Mouse (Mus musculus) megakaryocyte progenitor cell, adult 5-6 weeks (primary cell): Measurements from ENCODE around the gene Hmcn1. TPM values are rescaled to one million over a fixed set of nuclear protein-coding genes. Genes with fewer than 3 reads are reported as not detected.

ENCODE experiments used
- ATAC-seq: replicated peaks from 2 replicates; pipeline ENCODE4 v1.8.0; 2016; ENCODE audit warnings: mild to moderate bottlenecking, moderate TSS enrichment, inconsistent platforms; ENCODE audit not compliant: poor library complexity
- total RNA-seq, 2 experiments: library from RNA; stranded (forward) in 1 of 2; stranded (reverse) in 1 of 2; fragments of 157-497, 149-512 nt in 1 of 2; fragments of 200-1000 nt in 1 of 2; gene quantifications; 2 replicates each; pipeline versions ENCODE4 v1.2.3 to v1.2.4; 2015 to 2017

Gene Hmcn1
- total RNA-seq, 2 experiments from 2014 or later: 0.02 TPM; not detected in 1

- no peak for ATAC-seq
These were observed 1.4 kb upstream of the Hmcn1 start for GRCm38 (mm10) chr1:150994612-150995011.

- ATAC-seq: peak; percentile 2; the same call in 1 of the 2 replicates
These were observed 499 bp downstream of the Hmcn1 start for GRCm38 (mm10) chr1:150992711-150993161.

GRCm38 (mm10) chr1:150991745-150992554 is 1.3 kb downstream of the Hmcn1 start:
- ATAC-seq: peak; percentile 53

GRCm38 (mm10) chr1:150984888-150985287 is 8.3 kb downstream of the Hmcn1 start:
- no peak for ATAC-seq

GRCm38 (mm10) chr1:150984092-150984503 is 9.1 kb downstream of the Hmcn1 start:
- ATAC-seq: no peak

- no peak for ATAC-seq
These were observed 14.6 kb downstream of the Hmcn1 start for GRCm38 (mm10) chr1:150978651-150979050.

- ATAC-seq: no peak
These were observed 17.0 kb downstream of the Hmcn1 start for GRCm38 (mm10) chr1:150976263-150976662.

- ATAC-seq: no peak
These were observed 33.7 kb downstream of the Hmcn1 start for GRCm38 (mm10) chr1:150959486-150960074.

- no peak for ATAC-seq
These were observed 42.2 kb downstream of the Hmcn1 start for GRCm38 (mm10) chr1:150951004-150951403.

GRCm38 (mm10) chr1:150950046-150950445 is 43.2 kb downstream of the Hmcn1 start:
- ATAC-seq: no peak

- ATAC-seq: no peak
These were observed 44.3 kb downstream of the Hmcn1 start for GRCm38 (mm10) chr1:150948911-150949310.

- no peak for ATAC-seq
These were observed 49.6 kb downstream of the Hmcn1 start for GRCm38 (mm10) chr1:150943601-150944000.

- ATAC-seq: no peak
These were observed 51.1 kb downstream of the Hmcn1 start for GRCm38 (mm10) chr1:150942143-150942542.

GRCm38 (mm10) chr1:150936821-150937220 is 56.4 kb downstream of the Hmcn1 start:
- no peak for ATAC-seq

GRCm38 (mm10) chr1:150933616-150934015 is 59.6 kb downstream of the Hmcn1 start:
- ATAC-seq: no peak

- no peak for ATAC-seq
These were observed 72.4 kb downstream of the Hmcn1 start for GRCm38 (mm10) chr1:150920860-150921259.

- peak; percentile 85 for ATAC-seq
These were observed 73.0 kb downstream of the Hmcn1 start for GRCm38 (mm10) chr1:150920276-150920675.

GRCm38 (mm10) chr1:150914936-150915335 is 78.3 kb downstream of the Hmcn1 start:
- ATAC-seq: 0 out of 2 replicates have a peak, but pooled peaks have one; percentile 20

- no peak for ATAC-seq
These were observed 79.6 kb downstream of the Hmcn1 start for GRCm38 (mm10) chr1:150913586-150914136.

GRCm38 (mm10) chr1:150909642-150910041 is 83.6 kb downstream of the Hmcn1 start:
- ATAC-seq: no peak

GRCm38 (mm10) chr1:150893677-150894188 is 99.5 kb downstream of the Hmcn1 start:
- no peak for ATAC-seq

GRCm38 (mm10) chr1:150890017-150890416 is 103.2 kb downstream of the Hmcn1 start:
- no peak for ATAC-seq
